In genomic region chr2:178704510-178704909, GRCm38 (mm10) we compare ENCODE assay signal across 35 mouse cellular contexts.
"Had no signal": no experiment of that assay in that cellular context is flagged by ENCODE, and none has a peak within 500 bp of the region (broad histone marks: within the 10 kb centered on the region; RNA-seq: fewer than 3 reads in every experiment).

No protein-coding gene starts in this region.

- H3K9ac ChIP-seq: heart, embryonic 12.5 days; heart, embryonic 13.5 days; heart, embryonic 15.5 days; hindbrain, embryonic 12.5 days; hindbrain, embryonic 13.5 days; hindbrain, embryonic 14.5 days; hindbrain, embryonic 15.5 days; intestine, embryonic 15.5 days; kidney, embryonic 15.5 days had no signal

- H3K4me3 ChIP-seq: heart, embryonic 10.5 days; heart, embryonic 12.5 days; heart, embryonic 13.5 days; heart, embryonic 15.5 days; hindbrain, embryonic 10.5 days; hindbrain, embryonic 12.5 days; hindbrain, embryonic 13.5 days; hindbrain, embryonic 15.5 days; intestine, embryonic 15.5 days; kidney, embryonic 15.5 days; layer of hippocampus, adult 2 months had no signal

- H3K27me3 ChIP-seq: heart, embryonic 12.5 days; heart, embryonic 13.5 days; heart, embryonic 15.5 days; hindbrain, embryonic 12.5 days; hindbrain, embryonic 13.5 days; hindbrain, embryonic 15.5 days; intestine, embryonic 15.5 days; kidney, embryonic 15.5 days had no signal

- H3K36me3 ChIP-seq: heart, embryonic 10.5 days; heart, embryonic 12.5 days; heart, embryonic 13.5 days; heart, embryonic 15.5 days; hindbrain, embryonic 10.5 days; hindbrain, embryonic 12.5 days; hindbrain, embryonic 13.5 days; hindbrain, embryonic 15.5 days; intestine, embryonic 15.5 days; kidney, embryonic 15.5 days had no signal

- H3K27ac ChIP-seq: heart, embryonic 10.5 days; heart, embryonic 13.5 days; heart, embryonic 15.5 days; hindbrain, embryonic 10.5 days; hindbrain, embryonic 12.5 days; hindbrain, embryonic 13.5 days; hindbrain, embryonic 14.5 days; hindbrain, embryonic 15.5 days; hindbrain, postnatal 0 days; intestine, embryonic 15.5 days; kidney, embryonic 15.5 days; kidney, postnatal 0 days; layer of hippocampus, adult 2 months had no signal

- ATAC-seq: hindbrain, embryonic 16.5 days; hindbrain, postnatal 0 days; inflammation-experienced regulatory T-cells, adult 6 months; intestine, embryonic 15.5 days; intestine, embryonic 16.5 days; intestine, postnatal 0 days had no signal

- H3K4me2 ChIP-seq: heart, embryonic 11.5 days; heart, embryonic 12.5 days; heart, embryonic 13.5 days; heart, embryonic 15.5 days; hindbrain, embryonic 12.5 days; hindbrain, embryonic 13.5 days; hindbrain, embryonic 14.5 days; hindbrain, embryonic 15.5 days; intestine, embryonic 15.5 days; kidney, embryonic 15.5 days had no signal

- H3K4me1 ChIP-seq: heart, embryonic 10.5 days; heart, embryonic 12.5 days; heart, embryonic 13.5 days; heart, embryonic 15.5 days; hindbrain, embryonic 10.5 days; hindbrain, embryonic 12.5 days; hindbrain, embryonic 13.5 days; hindbrain, embryonic 15.5 days; kidney, embryonic 15.5 days had no signal

- DNase-seq: heart, postnatal 10 days; heart, postnatal 14 days; heart, postnatal 36 days; heart, postnatal 4 days; kidney, adult 11 months; kidney, adult 18-20 months; kidney, adult 2 months; kidney, adult 8-10 months; kidney, adult 9 months; kidney, postnatal 10 days; kidney, postnatal 14 days; kidney, postnatal 25 days; kidney, postnatal 36 days; kidney, postnatal 4 days; layer of hippocampus, adult 9-11 months; layer of hippocampus, postnatal 36 days had no signal

- H3K9me3 ChIP-seq: heart, embryonic 10.5 days; heart, embryonic 12.5 days; heart, embryonic 13.5 days; heart, embryonic 15.5 days; hindbrain, embryonic 10.5 days; hindbrain, embryonic 12.5 days; hindbrain, embryonic 13.5 days; hindbrain, embryonic 15.5 days; intestine, embryonic 15.5 days; kidney, embryonic 15.5 days had no signal
